Mouse (Mus musculus): ENCODE data around the gene Skp1a. TPM values are rescaled to one million over a fixed set of nuclear protein-coding genes. Genes with fewer than 3 reads are reported as not detected.

Skp1a gene
- polyA plus RNA-seq, 1 experiment from 2014 or later, result 1,003 TPM

DNA sequence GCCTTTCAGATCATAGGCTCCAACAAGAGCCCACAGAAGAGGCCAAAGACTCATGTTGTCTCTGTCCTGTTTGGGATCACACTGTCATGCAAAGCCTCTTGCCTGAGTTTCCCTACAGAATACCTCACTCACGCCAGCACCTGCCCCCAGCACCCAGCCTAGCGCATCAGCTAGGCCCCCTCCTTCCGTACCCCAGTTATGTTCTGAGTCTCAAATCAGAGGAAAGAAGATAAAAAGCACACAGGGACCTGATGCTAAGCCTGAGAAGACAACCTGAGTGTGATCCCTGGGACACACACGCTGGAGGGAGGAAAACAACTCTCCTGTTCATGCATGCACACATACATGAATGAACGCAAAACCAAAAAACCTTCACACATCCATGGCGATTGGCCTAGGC is 47.2 kb downstream of the Skp1a start:
- H3K9me3 ChIP-seq (ENCODE audit: control insufficient read depth, low read length), result no peaks in the 10 kb centered on the region
- no peaks in the 10 kb centered on the region for H3K36me3 ChIP-seq (ENCODE audit: control insufficient read depth, insufficient read depth, low read length)
- H3K9ac ChIP-seq (ENCODE audit: low read depth, low read length), result no peak overlapping the region
- peaks cover 10% of the 10 kb centered on the region for H3K4me1 ChIP-seq (ENCODE audit: control insufficient read depth, insufficient read depth, low read depth, low read length)
- no peak for ATAC-seq
- no peak overlapping the region for H3K4me2 ChIP-seq (ENCODE audit: low read length)
- 96% methylated on average over 6 of the region's 6 CpGs for WGBS
- no peak overlapping the region for H3K27ac ChIP-seq (ENCODE audit: low read depth, low read length)
- H3K27me3 ChIP-seq (replicated peaks; ENCODE audit: control insufficient read depth, insufficient read depth, low read length), result no peaks in the 10 kb centered on the region
- no peak overlapping the region for H3K4me3 ChIP-seq (ENCODE audit: low read length)

DNA sequence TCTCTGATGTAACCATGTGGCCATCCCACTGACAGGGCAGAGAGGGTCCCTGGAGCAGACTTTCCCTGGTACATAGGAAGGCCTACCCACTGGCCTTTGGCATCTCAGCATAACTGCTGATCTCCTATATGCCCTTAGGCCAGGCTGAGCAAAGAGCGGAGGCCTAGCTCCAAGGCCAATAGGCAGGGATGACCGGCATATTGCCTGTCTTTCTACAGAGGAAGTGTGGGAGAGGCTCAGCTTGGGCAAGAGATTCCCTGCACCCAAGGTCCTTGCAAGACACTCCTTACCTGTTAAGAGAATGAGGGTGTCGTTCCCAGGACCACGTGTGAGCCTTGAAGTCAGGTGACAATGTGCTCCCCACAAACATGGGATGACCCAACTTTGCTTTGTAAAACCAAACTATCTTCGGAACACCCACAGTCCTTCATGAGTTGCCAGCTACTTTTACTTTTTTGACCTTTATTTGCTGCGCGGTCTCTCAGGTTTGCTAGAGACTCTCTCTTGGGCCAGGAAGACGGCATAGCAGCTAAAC is 47.9 kb downstream of the Skp1a start:
- H3K9me3 ChIP-seq (ENCODE audit: control insufficient read depth, low read length), result no peaks in the 10 kb centered on the region
- H3K9ac ChIP-seq (ENCODE audit: low read depth, low read length), result no peak overlapping the region
- peaks cover 3% of the 10 kb centered on the region; the same call in 1 of the 2 replicates for H3K27me3 ChIP-seq (replicated peaks; ENCODE audit: control insufficient read depth, insufficient read depth, low read length)
- H3K36me3 ChIP-seq (ENCODE audit: control insufficient read depth, insufficient read depth, low read length), result no peaks in the 10 kb centered on the region
- no peak overlapping the region for H3K4me3 ChIP-seq (ENCODE audit: low read length)
- H3K27ac ChIP-seq (ENCODE audit: low read depth, low read length), result no peak overlapping the region
- WGBS, result 97% methylated on average over 8 of the region's 8 CpGs
- no peak for ATAC-seq
- H3K4me1 ChIP-seq (ENCODE audit: control insufficient read depth, insufficient read depth, low read depth, low read length), result peaks cover 16% of the 10 kb centered on the region
- no peak overlapping the region for H3K4me2 ChIP-seq (ENCODE audit: low read length)

GRCm38 (mm10) chr11:52280566-52281455 is 49.0 kb downstream of the Skp1a start:
- peaks cover 16% of the 10 kb centered on the region for H3K4me1 ChIP-seq (ENCODE audit: control insufficient read depth, insufficient read depth, low read depth, low read length)
- H3K9me3 ChIP-seq (ENCODE audit: control insufficient read depth, low read length), result no peaks in the 10 kb centered on the region
- whole genome bisulfite sequencing, result 94% methylated on average over 11 of the region's 11 CpGs
- no peak overlapping the region for H3K9ac ChIP-seq (ENCODE audit: low read depth, low read length)
- peaks cover 12% of the 10 kb centered on the region for H3K27me3 ChIP-seq (replicated peaks; ENCODE audit: control insufficient read depth, insufficient read depth, low read length)
- no peak overlapping the region for H3K27ac ChIP-seq (ENCODE audit: low read depth, low read length)
- no peak overlapping the region for H3K4me3 ChIP-seq (ENCODE audit: low read length)
- ATAC-seq, result no peak
- no peaks in the 10 kb centered on the region for H3K36me3 ChIP-seq (ENCODE audit: control insufficient read depth, insufficient read depth, low read length)
- no peak overlapping the region for H3K4me2 ChIP-seq (ENCODE audit: low read length)

DNA sequence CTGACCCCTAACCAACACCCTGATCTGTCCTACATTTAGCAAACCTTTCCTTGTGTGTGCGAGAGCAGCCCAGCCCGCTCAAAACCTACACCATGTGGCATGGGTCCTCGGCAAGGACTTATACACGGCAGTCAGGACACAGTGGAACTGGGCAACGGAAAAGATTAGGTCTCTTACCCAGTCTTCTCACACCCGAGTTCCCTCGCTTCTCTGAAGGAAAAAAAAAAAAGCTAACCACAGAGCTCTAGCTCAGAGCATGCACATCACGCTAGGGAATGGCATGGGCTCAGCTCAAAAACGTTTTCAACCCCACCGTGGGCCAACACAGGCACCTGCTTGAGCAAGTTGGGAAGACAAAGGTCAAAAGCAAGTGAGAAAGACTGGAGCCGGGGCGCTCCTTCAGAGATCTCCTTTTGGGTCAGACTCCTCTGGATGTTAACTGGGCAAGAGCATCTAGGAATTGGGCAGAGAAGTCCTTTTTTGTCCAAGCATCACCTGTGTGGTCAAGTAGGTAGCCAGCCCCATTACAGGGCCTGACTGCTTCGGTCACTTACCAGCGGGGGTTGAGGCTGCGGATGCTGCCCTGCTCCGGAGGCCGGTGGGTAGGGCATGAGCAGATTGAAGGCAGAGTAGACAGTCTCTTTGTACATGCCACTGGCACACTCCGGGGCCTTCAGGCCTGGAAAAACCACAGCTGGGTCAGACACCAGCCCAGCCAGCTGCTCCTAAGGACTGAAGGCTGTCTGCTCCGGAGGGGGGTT is 50.0 kb downstream of the Skp1a start:
- Histone ChIP-seq H3K36me3 (ENCODE audit: control insufficient read depth, insufficient read depth, low read length) (no peaks in the 10 kb centered on the region), H3K27ac (ENCODE audit: low read depth, low read length) (no peak overlapping the region), H3K9me3 (ENCODE audit: control insufficient read depth, low read length) (no peaks in the 10 kb centered on the region), H3K27me3 (replicated peaks; ENCODE audit: control insufficient read depth, insufficient read depth, low read length) (peaks cover 16% of the 10 kb centered on the region), H3K4me1 (ENCODE audit: control insufficient read depth, insufficient read depth, low read depth, low read length) (peaks cover 20% of the 10 kb centered on the region), H3K9ac (ENCODE audit: low read depth, low read length) (no peak overlapping the region), H3K4me3 (ENCODE audit: low read length) (peak overlapping the region; percentile 70), H3K4me2 (ENCODE audit: low read length) (peak overlapping the region; percentile 93)
- WGBS, result 61% methylated on average over 19 of the region's 19 CpGs
- no peak for ATAC-seq

DNA sequence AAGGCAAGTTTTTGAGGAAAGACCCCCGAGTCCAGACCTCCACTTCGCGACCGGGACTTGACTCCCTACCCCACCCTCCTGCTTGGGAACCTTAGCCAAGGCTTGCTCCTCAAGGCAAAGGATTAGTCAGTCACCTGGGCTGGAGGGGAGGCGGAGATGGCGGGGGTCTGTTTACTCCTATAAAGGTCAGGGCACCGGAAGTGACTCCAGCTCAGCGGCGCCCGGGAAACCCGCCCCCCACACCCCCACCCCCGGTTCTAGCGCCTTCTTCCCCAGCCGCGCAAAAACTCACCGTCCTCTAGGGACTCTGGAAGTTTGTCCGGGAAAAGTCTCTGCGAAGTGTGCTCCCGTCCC is 50.6 kb downstream of the Skp1a start:
- 0 out of 2 replicates have a peak, but pooled peaks have one; percentile 12 for ATAC-seq
- peaks cover 16% of the 10 kb centered on the region for H3K27me3 ChIP-seq (replicated peaks; ENCODE audit: control insufficient read depth, insufficient read depth, low read length)

GRCm38 (mm10) chr11:52282774-52283595 is 51.2 kb downstream of the Skp1a start, which contains the start of gene Tcf7:
Gene Tcf7 (minus strand): TSS chr11:52283014.
- H3K27ac ChIP-seq (ENCODE audit: low read depth, low read length), result peak within 1 kb of the TSS; percentile 20; the same call in 1 of the 2 replicates
- H3K4me2 ChIP-seq (ENCODE audit: low read length), result peak within 1 kb of the TSS; percentile 93
- peak within 1 kb of the TSS; percentile 70 for H3K4me3 ChIP-seq (ENCODE audit: low read length)
- WGBS, result 1% methylated on average over 63 of the region's 97 CpGs
- peaks cover 16% of the 10 kb centered on the region for H3K27me3 ChIP-seq (replicated peaks; ENCODE audit: control insufficient read depth, insufficient read depth, low read length)
- peaks cover 20% of the 10 kb centered on the region for H3K4me1 ChIP-seq (ENCODE audit: control insufficient read depth, insufficient read depth, low read depth, low read length)
- peak within 1 kb of the TSS; percentile 66 for H3K9ac ChIP-seq (ENCODE audit: low read depth, low read length)
- no peaks in the 10 kb centered on the region for H3K9me3 ChIP-seq (ENCODE audit: control insufficient read depth, low read length)
- H3K36me3 ChIP-seq (ENCODE audit: control insufficient read depth, insufficient read depth, low read length), result no peaks in the 10 kb centered on the region
- peak; percentile 47; the same call in 1 of the 2 replicates for ATAC-seq

More for the DNA sequence above, 50.6 kb downstream of the Skp1a start:
- Histone ChIP-seq H3K4me2 (ENCODE audit: low read length) (peak overlapping the region; percentile 93), H3K4me1 (ENCODE audit: control insufficient read depth, insufficient read depth, low read depth, low read length) (peaks cover 20% of the 10 kb centered on the region), H3K36me3 (ENCODE audit: control insufficient read depth, insufficient read depth, low read length) (no peaks in the 10 kb centered on the region), H3K9me3 (ENCODE audit: control insufficient read depth, low read length) (no peaks in the 10 kb centered on the region), H3K4me3 (ENCODE audit: low read length) (peak overlapping the region; percentile 70), H3K9ac (ENCODE audit: low read depth, low read length) (peak overlapping the region; percentile 66), H3K27ac (ENCODE audit: low read depth, low read length) (no peak overlapping the region)
- WGBS, result 3% methylated on average over 19 of the region's 19 CpGs

DNA sequence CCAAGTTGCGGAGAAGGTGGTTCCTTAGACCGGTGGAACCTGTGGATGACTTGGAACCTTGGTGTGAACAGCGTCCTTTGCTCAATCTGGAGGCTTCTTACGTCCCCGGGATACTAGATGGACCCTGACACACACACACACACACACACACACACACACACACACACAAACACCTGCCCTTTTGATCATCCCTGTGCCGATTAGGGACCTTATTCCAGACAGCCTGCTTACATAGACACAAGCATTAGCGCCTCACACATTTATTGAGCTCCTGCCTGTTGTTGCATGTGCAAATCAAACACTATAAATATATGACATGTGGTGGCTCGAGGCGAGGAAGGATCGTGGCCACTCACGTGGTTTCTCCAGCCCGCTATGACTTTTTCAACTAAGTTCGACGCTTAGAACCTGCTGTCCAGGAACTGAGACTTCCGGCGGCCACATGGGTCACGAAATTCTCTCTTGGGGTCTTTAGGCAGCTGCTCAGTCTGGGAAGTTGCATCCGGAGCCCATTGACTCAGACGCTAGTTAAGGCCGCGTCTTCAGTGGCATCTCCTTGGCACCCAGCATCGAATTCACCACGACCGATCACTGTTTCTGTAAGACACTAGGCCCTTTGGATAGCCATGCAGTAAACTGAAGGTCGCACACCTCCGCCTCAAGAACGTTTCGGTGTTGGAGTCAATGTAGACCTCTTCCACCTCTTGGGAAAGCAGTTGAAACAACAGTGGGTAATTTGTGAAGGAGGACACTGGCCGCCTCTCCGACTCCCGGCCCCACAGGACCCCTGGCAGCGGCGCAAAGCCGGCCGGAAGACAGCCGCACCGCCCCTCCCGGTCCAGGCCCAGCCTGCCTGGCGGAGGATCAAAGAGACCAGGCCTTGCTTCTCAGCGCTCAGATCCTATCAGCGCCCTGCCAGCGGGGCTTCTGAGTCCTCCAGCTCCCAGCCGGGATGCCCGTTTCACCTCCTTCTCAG is 52.1 kb downstream of the Skp1a start:
- Histone ChIP-seq H3K27ac (ENCODE audit: low read depth, low read length) (no peak overlapping the region), H3K4me1 (ENCODE audit: control insufficient read depth, insufficient read depth, low read depth, low read length) (peaks cover 20% of the 10 kb centered on the region), H3K9me3 (ENCODE audit: control insufficient read depth, low read length) (no peaks in the 10 kb centered on the region), H3K9ac (ENCODE audit: low read depth, low read length) (peak overlapping the region; percentile 0; the same call in 1 of the 2 replicates), H3K4me2 (ENCODE audit: low read length) (peak overlapping the region; percentile 93), H3K4me3 (ENCODE audit: low read length) (peak overlapping the region; percentile 70), H3K36me3 (ENCODE audit: control insufficient read depth, insufficient read depth, low read length) (no peaks in the 10 kb centered on the region), H3K27me3 (replicated peaks; ENCODE audit: control insufficient read depth, insufficient read depth, low read length) (peaks cover 16% of the 10 kb centered on the region)
- ATAC-seq, result 0 out of 2 replicates have a peak, but pooled peaks have one; percentile 42
- 9% methylated on average over 44 of the region's 44 CpGs for WGBS

Measured in hindbrain, embryonic 16.5 days (tissue).